Mouse (Mus musculus): ENCODE results near the gene Thap11.

GRCm38 (mm10) chr8:105892432-105892831 lies 37.5 kb downstream of the Thap11 start:
- TF ChIP-seq POLR2A (IDR thresholded peaks at IDR 0.05; ENCODE audit: control insufficient read depth, extremely low read depth, insufficient read depth, low read length, poor library complexity), result no peak
- no peak for TF ChIP-seq CTCF (IDR thresholded peaks at IDR 0.05; ENCODE audit: borderline replicate concordance, control insufficient read depth, extremely low read depth, insufficient read depth, low read length, poor library complexity)
